Mouse (Mus musculus): ENCODE measurements around the gene Arf1. TPM values are rescaled to one million over a fixed set of nuclear protein-coding genes. Genes with fewer than 3 reads are reported as not detected.

The Arf1 gene
- polyA plus RNA-seq, 1 experiment from 2014 or later = 718 TPM

DNA sequence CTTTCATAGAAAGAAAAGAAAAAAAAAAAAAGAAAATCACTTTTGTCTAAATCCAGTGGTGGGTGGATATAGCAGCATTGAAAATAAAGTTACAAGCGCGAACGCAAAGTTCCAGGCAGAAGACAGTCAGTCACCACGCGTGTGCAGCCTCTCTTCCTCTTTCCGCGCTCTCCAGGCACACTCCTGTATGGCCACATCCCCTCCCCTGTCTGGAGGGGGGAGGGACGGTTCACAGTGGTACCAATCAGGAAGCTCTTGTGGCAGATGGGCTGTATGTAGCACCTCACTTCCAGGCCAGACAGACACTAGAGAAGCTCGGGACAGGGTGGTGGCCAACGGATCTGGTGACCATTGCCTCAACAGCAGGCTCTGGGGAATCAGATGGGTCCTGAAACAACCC is 20.0 kb upstream of the Arf1 start:
- H3K27me3 ChIP-seq = 0 out of 2 replicates have a peak, but pooled peaks cover 7% of the 10 kb centered on the region
- H3K27ac ChIP-seq (replicated peaks) = no peak overlapping the region
- whole genome bisulfite sequencing = 59% methylated on average over 10 of the region's 10 CpGs
- no peak overlapping the region for H3K4me2 ChIP-seq (replicated peaks)
- H3K36me3 ChIP-seq = no peaks in the 10 kb centered on the region
- H3K4me1 ChIP-seq = no peaks in the 10 kb centered on the region
- no peaks in the 10 kb centered on the region for H3K9me3 ChIP-seq (replicated peaks)
- H3K4me3 ChIP-seq (replicated peaks) = no peak overlapping the region
- ATAC-seq (ENCODE audit: insufficient number of reproducible peaks, low FRiP score, low TSS enrichment, low read depth) = no peak
- no peak overlapping the region for H3K9ac ChIP-seq

GRCm38 (mm10) chr11:59243856-59244255 is 15.8 kb upstream of the Arf1 start:
- Histone ChIP-seq H3K9ac (no peak overlapping the region), H3K27ac (replicated peaks) (no peak overlapping the region), H3K36me3 (no peaks in the 10 kb centered on the region), H3K4me3 (replicated peaks) (no peak overlapping the region), H3K4me2 (replicated peaks) (no peak overlapping the region), H3K4me1 (peaks cover 5% of the 10 kb centered on the region), H3K9me3 (replicated peaks) (no peaks in the 10 kb centered on the region), H3K27me3 (peaks cover 7% of the 10 kb centered on the region; the same call in 1 of the 2 replicates)
- no peak for ATAC-seq (ENCODE audit: insufficient number of reproducible peaks, low FRiP score, low TSS enrichment, low read depth)
- WGBS = 36% methylated on average over 6 of the region's 6 CpGs

DNA sequence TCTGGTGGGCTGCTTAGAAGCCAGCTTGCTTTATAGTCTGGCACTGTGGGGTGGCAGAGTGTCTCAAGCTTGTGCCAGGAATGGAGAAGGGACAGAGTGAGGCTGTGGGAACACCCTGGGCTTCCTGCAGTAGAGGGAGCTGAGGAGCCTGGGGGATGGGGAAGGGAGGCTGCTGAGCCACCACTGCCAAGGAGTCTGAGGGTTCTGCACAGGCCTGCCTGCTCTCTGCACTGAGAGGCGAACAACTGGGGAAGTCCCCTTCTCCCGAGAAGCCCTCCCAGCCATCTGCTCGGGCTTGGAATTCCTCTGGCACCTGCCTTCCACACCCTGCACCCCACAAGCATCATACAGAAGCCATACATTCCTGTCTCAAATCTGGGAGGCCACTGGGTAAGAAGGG is 13.8 kb upstream of the Arf1 start:
- Histone ChIP-seq H3K9ac (no peak overlapping the region), H3K27me3 (peaks cover under 1% of the 10 kb centered on the region; the same call in 1 of the 2 replicates), H3K36me3 (no peaks in the 10 kb centered on the region), H3K4me1 (peaks cover 6% of the 10 kb centered on the region), H3K4me2 (replicated peaks) (no peak overlapping the region), H3K4me3 (replicated peaks) (no peak overlapping the region), H3K9me3 (replicated peaks) (no peaks in the 10 kb centered on the region), H3K27ac (replicated peaks) (no peak overlapping the region)
- peak; percentile 41; the same call in 1 of the 2 replicates for ATAC-seq (ENCODE audit: insufficient number of reproducible peaks, low FRiP score, low TSS enrichment, low read depth)
- WGBS = 36% methylated on average over 3 of the region's 3 CpGs

GRCm38 (mm10) chr11:59239796-59240195 is 11.7 kb upstream of the Arf1 start:
- H3K36me3 ChIP-seq = no peaks in the 10 kb centered on the region
- no peak overlapping the region for H3K4me2 ChIP-seq (replicated peaks)
- H3K4me1 ChIP-seq = peaks cover 6% of the 10 kb centered on the region
- WGBS = 74% methylated on average over 4 of the region's 4 CpGs
- no peak overlapping the region for H3K4me3 ChIP-seq (replicated peaks)
- ATAC-seq (ENCODE audit: insufficient number of reproducible peaks, low FRiP score, low TSS enrichment, low read depth) = no peak
- H3K27ac ChIP-seq (replicated peaks) = no peak overlapping the region
- no peaks in the 10 kb centered on the region; the same call in 1 of the 2 replicates for H3K27me3 ChIP-seq
- no peak overlapping the region for H3K9ac ChIP-seq
- H3K9me3 ChIP-seq (replicated peaks) = no peaks in the 10 kb centered on the region

DNA sequence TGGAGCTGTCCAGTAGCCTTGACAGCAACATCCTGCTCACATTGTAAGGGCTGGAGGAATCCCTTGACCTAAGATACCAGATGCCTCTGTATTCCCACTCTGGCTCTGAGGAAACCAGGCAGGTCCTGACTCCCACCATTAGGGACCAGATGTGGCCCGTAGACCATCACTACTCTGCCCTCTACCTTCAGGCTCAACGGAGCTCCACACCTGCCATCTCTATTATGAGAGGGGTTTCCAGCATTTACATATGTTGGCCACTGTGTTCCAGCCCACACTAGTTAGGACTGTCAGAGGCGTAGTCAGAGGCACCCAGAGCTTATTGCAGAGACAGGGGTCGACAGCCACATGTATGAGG is 11.3 kb upstream of the Arf1 start:
- ATAC-seq (ENCODE audit: insufficient number of reproducible peaks, low FRiP score, low TSS enrichment, low read depth) = no peak
- no peak overlapping the region for H3K27ac ChIP-seq (replicated peaks)
- peaks cover 6% of the 10 kb centered on the region for H3K4me1 ChIP-seq
- no peaks in the 10 kb centered on the region for H3K9me3 ChIP-seq (replicated peaks)
- no peak overlapping the region for H3K9ac ChIP-seq
- H3K4me3 ChIP-seq (replicated peaks) = no peak overlapping the region
- no peaks in the 10 kb centered on the region; the same call in 1 of the 2 replicates for H3K27me3 ChIP-seq
- H3K4me2 ChIP-seq (replicated peaks) = no peak overlapping the region
- no peaks in the 10 kb centered on the region for H3K36me3 ChIP-seq
- WGBS = 46% methylated on average over 4 of the region's 4 CpGs

- Histone ChIP-seq H3K9ac (no peak overlapping the region), H3K27ac (replicated peaks) (no peak overlapping the region), H3K9me3 (replicated peaks) (no peaks in the 10 kb centered on the region), H3K4me3 (replicated peaks) (no peak overlapping the region), H3K27me3 (no peaks in the 10 kb centered on the region; the same call in 1 of the 2 replicates), H3K4me1 (peaks cover 6% of the 10 kb centered on the region), H3K4me2 (replicated peaks) (no peak overlapping the region), H3K36me3 (no peaks in the 10 kb centered on the region)
- peak; percentile 22; the same call in 1 of the 2 replicates for ATAC-seq (ENCODE audit: insufficient number of reproducible peaks, low FRiP score, low TSS enrichment, low read depth)
- WGBS = 4% methylated on average over 14 of the region's 15 CpGs
Observed at GRCm38 (mm10) chr11:59238525-59239427, 10.7 kb upstream of the Arf1 start.

DNA sequence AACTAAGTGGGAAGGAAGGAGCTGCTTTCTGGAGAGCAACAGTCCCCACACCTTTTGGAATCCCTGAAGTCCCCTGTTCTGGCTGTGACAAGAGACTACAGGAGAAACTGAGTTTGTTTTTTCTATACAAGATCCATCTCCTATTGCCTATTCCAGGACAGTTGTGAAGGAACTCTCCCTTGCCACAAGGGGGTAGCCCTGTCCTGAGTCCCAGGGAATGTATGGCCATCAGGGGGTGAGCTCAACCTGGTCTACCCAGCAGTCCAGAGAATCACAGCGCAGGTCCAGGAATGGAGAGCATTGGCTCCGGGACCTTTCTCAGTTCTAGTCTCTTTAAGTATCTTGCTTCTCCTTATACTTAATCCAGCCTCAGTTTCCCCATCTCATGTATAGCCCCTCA is 4.7 kb upstream of the Arf1 start:
- no peaks in the 10 kb centered on the region for H3K36me3 ChIP-seq
- no peaks in the 10 kb centered on the region for H3K27me3 ChIP-seq
- WGBS = 54% methylated on average over 2 of the region's 2 CpGs
- peaks cover 9% of the 10 kb centered on the region for H3K4me1 ChIP-seq
- ATAC-seq (ENCODE audit: insufficient number of reproducible peaks, low FRiP score, low TSS enrichment, low read depth) = no peak
- H3K9me3 ChIP-seq (replicated peaks) = no peaks in the 10 kb centered on the region
- no peak overlapping the region for H3K4me3 ChIP-seq (replicated peaks)
- no peak overlapping the region for H3K27ac ChIP-seq (replicated peaks)
- H3K4me2 ChIP-seq (replicated peaks) = no peak overlapping the region
- no peak overlapping the region for H3K9ac ChIP-seq

GRCm38 (mm10) chr11:59230144-59230760 is 2.2 kb upstream of the Arf1 start:
- Histone ChIP-seq H3K9me3 (replicated peaks) (no peaks in the 10 kb centered on the region), H3K9ac (no peak overlapping the region), H3K36me3 (no peaks in the 10 kb centered on the region), H3K4me3 (replicated peaks) (no peak overlapping the region), H3K4me2 (replicated peaks) (no peak overlapping the region), H3K4me1 (peaks cover 25% of the 10 kb centered on the region), H3K27ac (replicated peaks) (no peak overlapping the region), H3K27me3 (no peaks in the 10 kb centered on the region)
- ATAC-seq (ENCODE audit: insufficient number of reproducible peaks, low FRiP score, low TSS enrichment, low read depth) = no peak
- WGBS = 16% methylated on average over 7 of the region's 7 CpGs

GRCm38 (mm10) chr11:59227604-59228121 is 407 bp downstream of the Arf1 start:
- under 1% methylated on average over 42 of the region's 51 CpGs for WGBS

DNA sequence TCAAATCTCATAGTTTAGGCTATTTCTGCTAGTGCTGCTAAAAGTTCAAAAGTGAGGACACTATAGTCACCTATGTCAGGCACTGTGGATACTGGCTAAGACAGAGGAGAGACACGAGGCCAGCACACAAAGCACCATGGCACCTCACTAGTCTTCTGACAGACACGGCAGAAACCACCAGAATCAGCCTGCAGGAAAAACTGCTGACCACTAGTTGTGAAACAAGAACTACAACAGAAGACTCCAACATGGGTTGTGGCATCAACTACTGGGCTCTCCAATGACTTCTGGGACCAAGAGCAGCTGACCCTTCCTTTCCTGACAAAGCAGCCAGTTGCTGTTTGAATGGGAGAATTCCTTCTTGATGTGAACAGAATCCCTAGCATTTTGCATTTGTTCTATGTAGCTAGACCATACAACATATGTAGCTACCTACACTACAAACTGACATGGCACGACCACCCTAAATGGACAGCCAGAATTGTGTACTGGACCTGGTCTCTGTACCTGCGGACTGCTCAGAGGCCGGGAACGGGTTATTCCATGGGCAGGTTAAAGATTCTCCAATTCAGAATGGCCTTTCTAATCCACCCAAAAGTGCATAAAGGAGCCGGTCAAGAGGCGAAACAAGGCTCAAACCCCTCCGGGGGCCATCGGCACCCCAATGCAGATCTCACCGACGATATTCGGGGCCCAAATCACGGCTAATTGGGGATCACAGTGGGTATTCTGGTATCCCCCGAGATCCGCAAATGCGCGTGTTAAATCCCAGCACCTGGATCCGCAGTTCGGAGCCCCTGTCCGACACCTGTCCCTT is 1.1 kb downstream of the Arf1 start:
- Histone ChIP-seq H3K4me3 (replicated peaks) (peak overlapping the region; percentile 97), H3K4me1 (peaks cover 51% of the 10 kb centered on the region), H3K36me3 (0 out of 2 replicates have a peak, but pooled peaks cover 3% of the 10 kb centered on the region), H3K9ac (peak overlapping the region; percentile 100), H3K27me3 (no peaks in the 10 kb centered on the region), H3K9me3 (replicated peaks) (no peaks in the 10 kb centered on the region), H3K4me2 (replicated peaks) (peak overlapping the region; percentile 60), H3K27ac (replicated peaks) (peak overlapping the region; percentile 97)
- WGBS = 4% methylated on average over 21 of the region's 21 CpGs
- ATAC-seq (ENCODE audit: insufficient number of reproducible peaks, low FRiP score, low TSS enrichment, low read depth) = no peak

More at GRCm38 (mm10) chr11:59227604-59228121, 407 bp downstream of the Arf1 start:
- H3K27ac ChIP-seq (replicated peaks) = peak overlapping the region; percentile 97
- peaks cover 45% of the 10 kb centered on the region for H3K4me1 ChIP-seq
- H3K4me3 ChIP-seq (replicated peaks) = peak overlapping the region; percentile 97
- ATAC-seq (ENCODE audit: insufficient number of reproducible peaks, low FRiP score, low TSS enrichment, low read depth) = peak; percentile 83
- no peaks in the 10 kb centered on the region for H3K9me3 ChIP-seq (replicated peaks)
- H3K9ac ChIP-seq = peak overlapping the region; percentile 100
- no peaks in the 10 kb centered on the region for H3K27me3 ChIP-seq
- peak overlapping the region; percentile 60 for H3K4me2 ChIP-seq (replicated peaks)
- H3K36me3 ChIP-seq = 0 out of 2 replicates have a peak, but pooled peaks cover 3% of the 10 kb centered on the region

Data from embryonic facial prominence, embryonic 15.5 days (tissue).